Mouse (Mus musculus) thymus, postnatal 14 days (tissue): Measurements from ENCODE around the gene Ncf4.

Experiments used
- DNase-seq: peaks from one replicate; pipeline ENCODE4 v3.0.0; 2021

Gene Ncf4

DNA sequence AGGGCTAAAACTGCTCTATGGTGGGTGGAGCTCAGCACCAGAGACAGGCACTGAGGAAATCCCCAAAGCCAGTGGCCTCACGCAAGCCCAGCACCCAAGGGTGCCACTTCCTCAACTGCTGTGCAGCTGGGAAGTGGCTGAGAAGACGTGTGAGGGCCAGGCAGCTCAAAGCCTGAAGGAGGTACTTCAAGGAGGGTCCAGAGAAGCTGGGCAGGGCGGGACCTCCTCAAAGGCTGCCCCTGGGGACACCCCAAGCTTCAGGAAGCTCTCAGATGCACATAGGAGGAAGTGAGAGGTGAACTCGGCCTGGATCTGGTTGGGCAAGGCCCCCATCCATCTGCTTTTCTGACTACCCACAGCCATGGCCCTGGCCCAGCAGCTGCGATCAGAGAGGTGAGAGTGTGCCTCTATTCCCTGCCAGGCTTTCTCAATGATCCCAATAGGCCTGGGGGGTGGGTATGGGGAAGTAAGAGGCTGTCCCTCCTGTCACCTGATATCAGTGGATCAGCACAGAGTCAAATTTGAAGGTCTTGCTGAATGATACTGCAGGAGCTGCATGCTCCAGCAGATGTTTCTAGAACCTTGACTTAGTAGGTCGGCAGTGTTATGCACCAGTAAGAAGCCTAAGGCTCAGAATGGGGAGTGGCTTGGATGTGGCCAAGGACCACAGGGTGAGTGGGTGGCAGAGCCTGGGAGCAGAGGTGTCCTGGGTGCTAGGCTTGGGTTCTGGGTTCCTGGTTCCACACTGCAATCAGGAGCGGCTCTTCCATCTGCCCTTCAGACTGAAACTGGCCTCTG lies at the start of gene Ncf4:
TSS of gene Ncf4 (plus strand) at position 107 of the 798 bp plus-strand sequence.
- DNase-seq, result no peak

GRCm38 (mm10) chr15:78195096-78195880 lies 49.3 kb upstream of the Ncf4 start:
- DNase-seq, result no peak

GRCm38 (mm10) chr15:78204053-78204847 lies 40.4 kb upstream of the Ncf4 start:
- DNase-seq, result peak; percentile 29

- peak; percentile 14 for DNase-seq
These were observed 39.4 kb upstream of the Ncf4 start for GRCm38 (mm10) chr15:78205192-78205591.

- no peak for DNase-seq
These were observed 38.3 kb upstream of the Ncf4 start, which contains the start of gene Pvalb for GRCm38 (mm10) chr15:78206312-78206711. TSS of gene Pvalb (minus strand) at chr15:78206400.

DNA sequence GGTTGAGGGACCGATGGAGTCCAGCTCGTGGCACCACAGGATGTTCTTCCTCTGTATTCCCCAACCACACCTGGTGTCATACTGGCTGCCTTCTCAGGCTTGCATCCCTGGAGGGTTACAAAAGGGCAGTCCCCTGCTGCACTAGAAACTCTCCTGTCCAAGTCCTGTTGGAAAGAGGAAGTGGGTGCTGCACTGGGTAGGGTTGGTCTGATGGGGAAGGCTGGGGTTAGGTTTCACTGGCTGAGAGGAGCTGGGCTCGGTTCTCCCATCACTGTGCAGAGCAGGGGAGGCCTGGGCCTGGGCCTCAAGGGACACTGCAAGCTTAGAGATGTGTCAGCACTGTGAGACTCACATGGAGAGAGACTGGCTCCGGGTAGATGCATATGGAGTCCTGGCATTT lies 34.4 kb upstream of the Ncf4 start:
- DNase-seq, result no peak

- DNase-seq, result no peak
These were observed 33.2 kb upstream of the Ncf4 start for GRCm38 (mm10) chr15:78211367-78211766.

- no peak for DNase-seq
These were observed 29.3 kb upstream of the Ncf4 start for GRCm38 (mm10) chr15:78215269-78215668.

DNA sequence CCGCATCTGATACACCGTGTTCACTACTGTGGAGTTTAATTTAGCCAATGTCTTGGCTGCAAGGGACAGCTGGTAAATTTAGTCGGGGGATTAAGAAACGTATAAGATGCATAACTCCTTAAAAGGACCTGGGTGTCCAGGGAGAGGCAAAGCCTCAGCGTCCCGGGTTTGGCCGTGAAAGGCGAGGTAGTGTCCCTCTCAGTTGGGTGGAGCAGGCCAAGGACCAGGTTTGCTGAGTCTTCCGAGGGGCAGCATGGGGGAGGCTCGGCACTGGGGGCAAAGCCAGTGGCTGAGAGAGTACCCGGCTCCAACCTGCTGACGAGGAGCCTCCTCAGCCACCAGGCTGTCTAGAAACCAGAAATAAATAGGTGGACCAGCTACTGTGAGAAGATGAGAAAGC lies 16.8 kb upstream of the Ncf4 start:
- no peak for DNase-seq

DNA sequence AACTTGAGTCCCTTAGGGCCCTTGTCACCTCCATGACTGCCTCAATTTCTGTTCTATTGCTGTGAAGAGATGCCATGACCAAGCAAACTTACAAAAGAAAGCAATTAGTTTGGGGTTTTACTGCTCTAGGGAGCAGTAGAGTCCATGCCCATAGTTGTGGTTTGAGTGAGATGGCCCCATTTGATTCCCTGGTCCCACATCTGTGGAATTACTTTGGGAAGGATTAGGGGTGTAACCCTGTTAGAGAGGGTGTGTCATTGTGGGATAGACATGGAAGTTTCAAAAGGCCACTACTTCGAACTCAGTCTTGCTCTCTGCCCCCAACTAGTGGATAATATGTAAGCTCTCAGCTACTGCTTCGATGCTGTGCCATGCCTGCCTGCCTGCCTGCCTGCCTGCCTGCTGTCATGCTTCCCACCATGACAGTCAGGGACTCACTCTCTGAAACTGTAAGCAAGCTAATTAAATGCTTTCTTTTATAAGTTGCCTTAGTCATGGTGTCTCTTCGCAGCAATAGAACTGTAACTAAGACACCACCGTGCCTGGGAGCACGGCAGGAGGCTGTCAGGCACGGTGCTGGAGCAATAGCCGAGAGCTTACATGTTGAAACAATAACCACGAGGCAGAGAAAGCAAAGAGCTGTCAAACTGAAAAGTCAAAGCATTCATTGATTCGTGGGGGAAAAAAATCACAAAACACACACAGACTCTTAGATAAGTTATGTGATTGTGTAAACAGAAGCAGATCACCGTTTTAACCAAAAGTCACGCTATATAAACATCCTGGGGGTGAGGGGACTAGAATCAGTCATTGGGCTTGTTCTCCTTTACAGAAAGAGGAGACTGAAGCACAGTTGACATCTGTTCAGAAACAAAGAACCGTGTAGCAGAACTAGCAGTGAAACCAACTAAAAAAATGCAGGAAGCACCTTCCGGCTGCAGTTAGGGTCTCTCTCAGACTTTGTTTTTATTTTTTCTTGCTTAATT lies 13.0 kb upstream of the Ncf4 start:
- no peak for DNase-seq

GRCm38 (mm10) chr15:78234823-78235509 lies 9.6 kb upstream of the Ncf4 start:
- no peak for DNase-seq

- peak; percentile 77 for DNase-seq
These were observed 5.1 kb upstream of the Ncf4 start for GRCm38 (mm10) chr15:78239453-78239852.

DNA sequence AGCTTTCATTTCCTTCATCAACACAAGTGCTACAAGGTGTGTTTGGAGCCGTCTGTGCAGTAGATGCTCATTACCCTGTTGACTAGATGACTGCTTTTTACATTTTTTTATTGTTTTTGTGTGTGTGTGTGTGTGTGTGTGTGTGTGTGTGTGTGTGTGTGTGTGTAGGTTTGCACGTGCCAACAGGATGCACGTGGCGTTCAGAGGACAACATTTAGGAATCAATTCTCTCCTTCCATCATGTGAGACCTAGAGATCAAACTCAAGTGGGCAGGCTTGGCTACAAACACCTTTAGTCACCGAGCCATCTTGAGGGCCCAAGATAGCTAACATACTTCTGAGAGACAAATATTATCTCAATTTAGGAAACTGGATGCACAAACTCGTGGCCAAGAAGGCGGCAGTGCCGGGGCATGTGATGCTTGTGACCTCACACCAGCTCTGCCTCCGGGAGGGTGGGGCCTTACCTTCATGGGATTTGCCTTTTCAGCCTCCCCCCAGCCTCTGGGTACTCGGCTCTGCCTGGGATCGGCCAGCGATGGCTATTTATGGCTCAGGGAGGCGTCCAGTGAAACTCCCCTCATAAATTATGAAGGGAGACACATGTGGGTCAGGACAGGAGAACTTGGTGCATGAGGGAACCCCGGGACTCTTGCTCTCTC lies 4.5 kb upstream of the Ncf4 start:
- no peak for DNase-seq

- no peak for DNase-seq
These were observed 3.3 kb upstream of the Ncf4 start for GRCm38 (mm10) chr15:78241335-78241734.

GRCm38 (mm10) chr15:78243061-78243460 lies 1.5 kb upstream of the Ncf4 start:
- DNase-seq, result no peak

DNA sequence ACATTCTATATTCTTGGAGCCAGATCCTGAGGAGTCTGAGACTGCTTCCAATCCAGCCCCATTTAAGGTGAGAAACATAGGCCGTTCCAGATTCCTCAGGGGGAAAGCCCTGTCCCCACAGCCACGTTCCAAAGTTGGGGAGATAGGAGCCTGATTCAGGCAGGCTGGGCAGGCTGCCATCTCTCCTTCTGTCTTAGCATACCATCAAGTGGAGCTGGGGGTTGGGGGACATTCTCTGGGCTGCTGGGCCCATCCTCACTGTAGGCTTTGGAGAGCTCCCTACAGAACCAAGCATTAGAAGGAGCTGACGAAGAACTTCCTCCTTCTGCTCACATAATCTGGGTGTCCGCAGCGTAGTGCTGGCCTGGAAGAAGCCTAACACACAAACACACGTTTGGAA lies 827 bp upstream of the Ncf4 start:
- DNase-seq, result no peak

- DNase-seq, result no peak
These were observed 1.8 kb downstream of the Ncf4 start for GRCm38 (mm10) chr15:78246143-78247116.

DNA sequence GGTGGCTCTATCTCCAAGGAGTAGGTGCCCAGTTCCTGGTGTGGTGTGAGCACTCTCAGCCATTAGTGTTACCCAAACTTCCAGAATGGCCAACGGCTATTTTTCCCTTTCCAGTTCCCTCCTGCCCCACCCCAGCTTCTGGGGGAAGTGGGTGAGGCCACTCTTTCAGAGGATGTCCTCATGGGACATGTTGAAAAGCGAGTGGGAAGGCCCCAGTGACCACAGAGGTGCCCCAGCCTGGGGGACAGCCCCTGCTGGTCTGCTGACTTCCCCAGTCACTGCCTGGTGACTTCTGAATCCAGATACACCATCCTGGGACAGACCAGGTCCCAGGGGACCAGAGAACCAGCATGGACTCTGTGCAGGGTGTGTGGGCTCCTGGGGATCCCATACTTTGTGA lies 3.1 kb downstream of the Ncf4 start:
- no peak for DNase-seq

DNA sequence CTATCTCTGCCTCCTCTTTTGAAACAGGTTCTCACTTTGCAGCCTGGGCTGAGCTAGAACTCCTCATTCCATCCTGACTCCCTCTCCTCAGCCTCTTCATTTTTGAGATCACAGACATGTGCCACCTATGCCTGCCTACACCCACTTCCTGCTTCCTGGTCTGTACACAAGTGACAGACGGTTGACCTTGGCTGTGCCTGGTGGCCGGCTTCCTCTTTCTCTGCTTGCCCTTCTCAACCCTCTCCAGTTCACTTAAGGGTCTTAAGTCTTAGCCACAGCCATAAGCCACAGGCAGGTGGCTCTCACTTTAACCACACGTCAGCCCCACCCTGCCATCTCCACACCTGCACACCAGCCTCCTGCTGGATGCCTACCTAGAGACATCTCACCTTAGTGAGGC lies 3.8 kb downstream of the Ncf4 start:
- peak; percentile 29 for DNase-seq

GRCm38 (mm10) chr15:78254751-78255150 lies 10.2 kb downstream of the Ncf4 start:
- DNase-seq, result peak; percentile 12
